Mouse (Mus musculus) heart, postnatal 0 days (tissue): ENCODE data around the gene Ggcx.
"Not testable (repeated sequence)": the region's sequence is repeated elsewhere in the genome, so short reads cannot be mapped to it uniquely, and the experiment has no call there.

Experiments used
- CTCF ChIP-seq: IDR thresholded peaks from 2 replicates; pipeline ENCODE4 v1.5.1; 2016; ENCODE audit warnings: antibody characterized with exemption, control low read depth, low read depth
- EP300 ChIP-seq: IDR thresholded peaks from 2 replicates; pipeline ENCODE4 v1.6.1; 2016; ENCODE audit warnings: antibody characterized with exemption, low read depth

- TF ChIP-seq CTCF, EP300: not testable (repeated sequence)
Observed at GRCm38 (mm10) chr6:72478691-72479090, 64.6 kb downstream of the Ggcx start.
